Mouse (Mus musculus): ENCODE results near the gene Foxi2. TPM values are rescaled to one million over a fixed set of nuclear protein-coding genes. Genes with fewer than 3 reads are reported as not detected.

Foxi2 gene
- polyA plus RNA-seq (2015; fragmentation: Nextera tagmentation; extraction: Ambion mirVana), result not detected in 2 replicates

GRCm38 (mm10) chr7:135410237-135410965, at the start of gene Foxi2:
Foxi2 (plus strand) TSS chr7:135410308.
- Histone ChIP-seq H3K4me3 (ENCODE audit: low read length) (peak within 1 kb of the TSS; percentile 27; the same call in 1 of the 2 replicates), H3K4me2 (ENCODE audit: low read depth, low read length) (peak within 1 kb of the TSS; percentile 37; the same call in 1 of the 2 replicates), H3K27me3 (replicated peaks; ENCODE audit: control insufficient read depth, insufficient read depth, low read length) (peaks cover 37% of the 10 kb centered on the region), H3K4me1 (ENCODE audit: control insufficient read depth, insufficient read depth, low read length) (peaks cover 6% of the 10 kb centered on the region; the same call in 1 of the 2 replicates), H3K27ac (ENCODE audit: low read length) (no peak within 1 kb of the TSS), H3K9me3 (ENCODE audit: control insufficient read depth, low read length) (no peaks in the 10 kb centered on the region), H3K9ac (ENCODE audit: low read depth, low read length) (no peak within 1 kb of the TSS), H3K36me3 (ENCODE audit: control insufficient read depth, insufficient read depth, low read length) (no peaks in the 10 kb centered on the region)
- ATAC-seq, result no peak
- 5% methylated on average over 51 of the region's 51 CpGs for WGBS

- H3K4me2 ChIP-seq (ENCODE audit: low read depth, low read length), result no peak overlapping the region
- H3K4me1 ChIP-seq (ENCODE audit: control insufficient read depth, insufficient read depth, low read length), result no peaks in the 10 kb centered on the region
- H3K36me3 ChIP-seq (ENCODE audit: control insufficient read depth, insufficient read depth, low read length), result no peaks in the 10 kb centered on the region
- H3K9me3 ChIP-seq (ENCODE audit: control insufficient read depth, low read length), result no peaks in the 10 kb centered on the region
- no peak for ATAC-seq
- no peak overlapping the region for H3K9ac ChIP-seq (ENCODE audit: low read depth, low read length)
- no peak overlapping the region for H3K4me3 ChIP-seq (ENCODE audit: low read length)
- H3K27me3 ChIP-seq (replicated peaks; ENCODE audit: control insufficient read depth, insufficient read depth, low read length), result no peaks in the 10 kb centered on the region
- H3K27ac ChIP-seq (ENCODE audit: low read length), result no peak overlapping the region
- WGBS, result 90% methylated on average over 5 of the region's 5 CpGs
These were observed 45.5 kb upstream of the Foxi2 start for GRCm38 (mm10) chr7:135364606-135365005.

- H3K9ac ChIP-seq (ENCODE audit: low read depth, low read length), result no peak overlapping the region
- no peak overlapping the region for H3K4me2 ChIP-seq (ENCODE audit: low read depth, low read length)
- no peaks in the 10 kb centered on the region for H3K4me1 ChIP-seq (ENCODE audit: control insufficient read depth, insufficient read depth, low read length)
- ATAC-seq, result no peak
- H3K4me3 ChIP-seq (ENCODE audit: low read length), result no peak overlapping the region
- WGBS, result 82% methylated on average over 13 of the region's 13 CpGs
- H3K36me3 ChIP-seq (ENCODE audit: control insufficient read depth, insufficient read depth, low read length), result no peaks in the 10 kb centered on the region
- H3K27me3 ChIP-seq (replicated peaks; ENCODE audit: control insufficient read depth, insufficient read depth, low read length), result no peaks in the 10 kb centered on the region
- no peaks in the 10 kb centered on the region for H3K9me3 ChIP-seq (ENCODE audit: control insufficient read depth, low read length)
- H3K27ac ChIP-seq (ENCODE audit: low read length), result no peak overlapping the region
These were observed 34.1 kb upstream of the Foxi2 start for GRCm38 (mm10) chr7:135376048-135376447.

- H3K4me3 ChIP-seq (ENCODE audit: low read length), result no peak overlapping the region
- ATAC-seq, result no peak
These were observed 33.2 kb upstream of the Foxi2 start for GRCm38 (mm10) chr7:135376932-135377331.

GRCm38 (mm10) chr7:135378331-135378730, 31.8 kb upstream of the Foxi2 start:
- no peak for ATAC-seq
- H3K4me3 ChIP-seq (ENCODE audit: low read length), result no peak overlapping the region
- H3K27ac ChIP-seq (ENCODE audit: low read length), result no peak overlapping the region
- H3K36me3 ChIP-seq (ENCODE audit: control insufficient read depth, insufficient read depth, low read length), result no peaks in the 10 kb centered on the region
- no peaks in the 10 kb centered on the region for H3K27me3 ChIP-seq (replicated peaks; ENCODE audit: control insufficient read depth, insufficient read depth, low read length)
- no peak overlapping the region for H3K4me2 ChIP-seq (ENCODE audit: low read depth, low read length)
- no peaks in the 10 kb centered on the region for H3K4me1 ChIP-seq (ENCODE audit: control insufficient read depth, insufficient read depth, low read length)
- H3K9me3 ChIP-seq (ENCODE audit: control insufficient read depth, low read length), result no peaks in the 10 kb centered on the region
- 84% methylated on average over 5 of the region's 5 CpGs for WGBS
- H3K9ac ChIP-seq (ENCODE audit: low read depth, low read length), result no peak overlapping the region

More at GRCm38 (mm10) chr7:135376932-135377331, 33.2 kb upstream of the Foxi2 start:
- Histone ChIP-seq H3K27ac (ENCODE audit: low read length) (no peak overlapping the region), H3K9ac (ENCODE audit: low read depth, low read length) (no peak overlapping the region), H3K4me2 (ENCODE audit: low read depth, low read length) (no peak overlapping the region), H3K36me3 (ENCODE audit: control insufficient read depth, insufficient read depth, low read length) (no peaks in the 10 kb centered on the region), H3K9me3 (ENCODE audit: control insufficient read depth, low read length) (no peaks in the 10 kb centered on the region), H3K4me1 (ENCODE audit: control insufficient read depth, insufficient read depth, low read length) (no peaks in the 10 kb centered on the region), H3K27me3 (replicated peaks; ENCODE audit: control insufficient read depth, insufficient read depth, low read length) (no peaks in the 10 kb centered on the region)
- 64% methylated on average over 5 of the region's 5 CpGs for WGBS

- Histone ChIP-seq H3K27me3 (replicated peaks; ENCODE audit: control insufficient read depth, insufficient read depth, low read length) (no peaks in the 10 kb centered on the region), H3K4me1 (ENCODE audit: control insufficient read depth, insufficient read depth, low read length) (no peaks in the 10 kb centered on the region), H3K36me3 (ENCODE audit: control insufficient read depth, insufficient read depth, low read length) (no peaks in the 10 kb centered on the region), H3K27ac (ENCODE audit: low read length) (no peak overlapping the region), H3K9ac (ENCODE audit: low read depth, low read length) (no peak overlapping the region), H3K9me3 (ENCODE audit: control insufficient read depth, low read length) (no peaks in the 10 kb centered on the region), H3K4me2 (ENCODE audit: low read depth, low read length) (no peak overlapping the region), H3K4me3 (ENCODE audit: low read length) (no peak overlapping the region)
- ATAC-seq, result no peak
- WGBS, result 68% methylated on average over 3 of the region's 3 CpGs
These were observed 21.1 kb upstream of the Foxi2 start for GRCm38 (mm10) chr7:135389039-135389438.

- no peak overlapping the region for H3K4me3 ChIP-seq (ENCODE audit: low read length)
- no peak overlapping the region for H3K27ac ChIP-seq (ENCODE audit: low read length)
- no peaks in the 10 kb centered on the region for H3K27me3 ChIP-seq (replicated peaks; ENCODE audit: control insufficient read depth, insufficient read depth, low read length)
- no peak overlapping the region for H3K9ac ChIP-seq (ENCODE audit: low read depth, low read length)
- no peaks in the 10 kb centered on the region for H3K36me3 ChIP-seq (ENCODE audit: control insufficient read depth, insufficient read depth, low read length)
- no peak for ATAC-seq
- no peak overlapping the region for H3K4me2 ChIP-seq (ENCODE audit: low read depth, low read length)
- no peaks in the 10 kb centered on the region for H3K4me1 ChIP-seq (ENCODE audit: control insufficient read depth, insufficient read depth, low read length)
- no peaks in the 10 kb centered on the region for H3K9me3 ChIP-seq (ENCODE audit: control insufficient read depth, low read length)
- 9% methylated on average over 5 of the region's 5 CpGs for WGBS
These were observed 17.1 kb upstream of the Foxi2 start for GRCm38 (mm10) chr7:135392949-135393542.

- no peak overlapping the region for H3K4me2 ChIP-seq (ENCODE audit: low read depth, low read length)
- 92% methylated on average over 3 of the region's 3 CpGs for WGBS
- no peaks in the 10 kb centered on the region for H3K4me1 ChIP-seq (ENCODE audit: control insufficient read depth, insufficient read depth, low read length)
- H3K9ac ChIP-seq (ENCODE audit: low read depth, low read length), result no peak overlapping the region
- H3K4me3 ChIP-seq (ENCODE audit: low read length), result no peak overlapping the region
- no peaks in the 10 kb centered on the region for H3K9me3 ChIP-seq (ENCODE audit: control insufficient read depth, low read length)
- no peak for ATAC-seq
- no peaks in the 10 kb centered on the region for H3K36me3 ChIP-seq (ENCODE audit: control insufficient read depth, insufficient read depth, low read length)
- H3K27me3 ChIP-seq (replicated peaks; ENCODE audit: control insufficient read depth, insufficient read depth, low read length), result no peaks in the 10 kb centered on the region
- no peak overlapping the region for H3K27ac ChIP-seq (ENCODE audit: low read length)
These were observed 15.7 kb upstream of the Foxi2 start for GRCm38 (mm10) chr7:135394436-135394835.

- H3K9me3 ChIP-seq (ENCODE audit: control insufficient read depth, low read length), result no peaks in the 10 kb centered on the region
- H3K27ac ChIP-seq (ENCODE audit: low read length), result no peak overlapping the region
- no peak overlapping the region for H3K9ac ChIP-seq (ENCODE audit: low read depth, low read length)
- no peak for ATAC-seq
- no peaks in the 10 kb centered on the region for H3K36me3 ChIP-seq (ENCODE audit: control insufficient read depth, insufficient read depth, low read length)
- H3K27me3 ChIP-seq (replicated peaks; ENCODE audit: control insufficient read depth, insufficient read depth, low read length), result no peaks in the 10 kb centered on the region
- H3K4me3 ChIP-seq (ENCODE audit: low read length), result no peak overlapping the region
- H3K4me1 ChIP-seq (ENCODE audit: control insufficient read depth, insufficient read depth, low read length), result no peaks in the 10 kb centered on the region
- no peak overlapping the region for H3K4me2 ChIP-seq (ENCODE audit: low read depth, low read length)
These were observed 14.9 kb upstream of the Foxi2 start for GRCm38 (mm10) chr7:135395242-135395641.
